Mouse (Mus musculus) T-helper 17 cell (primary cell): Measurements from ENCODE around the gene Bcl2.

ENCODE experiments used
- in situ Hi-C, 2 experiments: fragments of 300-600 bp; cut with MboI, MseI; formaldehyde crosslinking; loops; 1 replicate in 1 of 2; 2 replicates in 1 of 2; pipeline ENCODE4 v1.15.1; 2025; ENCODE audit warnings: high pct_unique_total_duplicates in 2 of 2

The Bcl2 gene

DNA sequence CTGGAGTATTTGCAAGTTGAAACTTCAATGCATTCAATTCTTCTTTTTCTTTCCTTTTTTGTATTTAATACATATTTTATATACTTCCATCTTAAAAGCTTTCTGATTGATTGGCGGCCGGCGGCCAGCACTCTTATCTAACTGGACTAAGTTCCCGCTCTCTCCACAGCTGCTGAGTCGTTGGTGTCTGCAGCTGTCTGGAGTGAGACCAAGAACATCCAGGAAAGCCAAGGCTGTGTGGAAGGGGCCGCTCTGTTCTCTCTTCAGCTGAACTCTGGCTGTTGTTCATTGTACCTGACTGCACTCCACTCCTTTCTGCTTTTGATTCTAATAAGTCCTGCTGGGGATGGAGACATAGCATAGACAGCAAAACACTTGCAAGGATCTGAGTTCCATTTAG lies 190.3 kb downstream of the Bcl2 start:
- in situ Hi-C loops = loop anchor here in 1 of 2 experiments (5.0 kb wide), 1 partner anchor 184 kb away; no protein-coding TSS in a partner anchor

DNA sequence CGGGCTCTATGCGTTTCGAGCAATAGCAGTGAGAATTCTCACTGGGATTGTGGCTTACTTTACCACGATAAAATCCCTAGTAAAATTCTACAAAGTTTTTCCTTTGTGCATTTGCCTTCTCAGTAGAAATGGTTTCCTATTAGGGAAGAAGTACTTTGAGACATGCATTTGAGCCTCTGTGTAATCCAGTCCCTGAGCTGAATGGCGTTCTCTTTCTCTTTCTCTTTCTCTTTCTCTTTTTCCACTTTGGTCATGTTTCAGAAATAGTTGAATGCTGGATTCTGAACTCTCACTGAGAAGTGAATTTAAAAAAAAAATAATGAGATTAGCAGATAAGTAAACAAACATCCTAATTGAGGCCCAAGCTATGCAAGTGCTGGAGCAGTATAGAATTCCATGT lies 191.1 kb downstream of the Bcl2 start:
- in situ Hi-C loops = loop anchor here in 1 of 2 experiments (5.0 kb wide), 1 partner anchor 184 kb away; no protein-coding TSS in a partner anchor

DNA sequence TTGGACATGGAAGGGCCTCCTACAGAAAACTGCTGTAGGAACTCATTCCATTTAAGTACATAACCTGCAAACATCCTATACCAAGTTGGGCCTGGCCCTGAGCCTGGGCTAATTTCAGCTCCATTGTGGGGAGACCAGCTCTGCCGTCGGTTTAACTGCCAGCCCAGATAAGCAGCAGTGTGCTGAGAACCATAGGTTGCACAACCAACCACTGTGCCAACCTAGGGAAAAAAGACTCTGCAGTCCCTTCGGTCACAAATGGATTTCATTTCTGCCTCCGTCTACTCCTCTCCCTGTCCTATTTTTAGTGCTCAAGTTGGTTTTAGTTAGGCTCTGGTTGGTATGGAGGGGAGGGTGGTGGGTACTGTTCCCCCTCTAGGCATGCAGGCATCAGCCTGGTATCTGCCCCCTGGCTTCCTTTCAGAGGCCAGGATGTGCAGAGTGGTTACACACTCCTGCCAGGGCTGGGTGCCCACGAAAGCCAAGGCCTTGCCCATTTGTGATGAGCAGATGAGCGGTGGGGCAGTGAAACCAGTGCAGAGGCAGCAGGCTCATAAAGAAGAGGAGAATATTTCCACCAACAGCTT lies 196.4 kb downstream of the Bcl2 start:
- in situ Hi-C loops = loop anchor here (5.0 kb wide), 2 partner anchors 95 to 100 kb away; no protein-coding TSS in a partner anchor

DNA sequence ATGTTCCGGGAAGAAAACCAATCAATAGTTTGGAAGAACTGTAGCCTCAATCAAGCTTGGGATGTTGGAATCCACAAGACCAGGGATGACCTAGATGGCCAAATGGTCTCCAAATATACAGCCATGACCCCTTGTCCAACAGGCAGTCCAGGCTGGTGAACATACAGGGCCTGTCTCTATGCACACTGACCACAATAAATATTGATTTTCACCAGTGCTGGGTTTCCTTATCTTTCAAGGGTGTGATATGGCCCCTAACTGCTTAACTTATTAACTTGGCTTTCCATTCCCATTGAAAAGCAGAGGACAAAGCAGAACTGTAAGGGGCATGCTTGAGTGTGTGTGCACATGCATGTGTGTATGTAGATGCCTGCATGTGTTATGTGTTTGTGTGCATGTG lies 197.0 kb downstream of the Bcl2 start:
- in situ Hi-C loops = loop anchor here (5.0 kb wide), 2 partner anchors 95 to 100 kb away; no protein-coding TSS in a partner anchor

DNA sequence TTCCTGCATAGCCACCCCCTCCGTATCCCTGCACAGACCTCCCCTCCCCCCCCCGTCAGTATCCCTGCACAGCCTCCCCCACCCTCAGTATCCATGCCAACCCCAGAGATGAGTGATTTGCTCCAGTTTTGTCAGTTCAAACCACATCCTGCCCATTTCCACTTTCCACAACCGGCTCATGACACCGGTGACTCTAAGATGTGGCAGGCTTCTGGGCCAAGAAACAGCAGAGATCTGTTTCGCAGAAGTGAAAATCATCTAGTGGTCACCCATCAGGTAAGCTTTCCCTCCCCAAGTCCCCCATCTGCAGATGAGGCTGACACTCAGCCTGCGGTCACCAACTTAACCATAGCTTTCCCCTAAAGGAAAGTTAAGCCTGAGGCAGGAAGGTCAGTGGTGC lies 198.5 kb downstream of the Bcl2 start:
- in situ Hi-C loops = loop anchor here (5.0 kb wide), 2 partner anchors 97 to 102 kb away; no protein-coding TSS in a partner anchor

DNA sequence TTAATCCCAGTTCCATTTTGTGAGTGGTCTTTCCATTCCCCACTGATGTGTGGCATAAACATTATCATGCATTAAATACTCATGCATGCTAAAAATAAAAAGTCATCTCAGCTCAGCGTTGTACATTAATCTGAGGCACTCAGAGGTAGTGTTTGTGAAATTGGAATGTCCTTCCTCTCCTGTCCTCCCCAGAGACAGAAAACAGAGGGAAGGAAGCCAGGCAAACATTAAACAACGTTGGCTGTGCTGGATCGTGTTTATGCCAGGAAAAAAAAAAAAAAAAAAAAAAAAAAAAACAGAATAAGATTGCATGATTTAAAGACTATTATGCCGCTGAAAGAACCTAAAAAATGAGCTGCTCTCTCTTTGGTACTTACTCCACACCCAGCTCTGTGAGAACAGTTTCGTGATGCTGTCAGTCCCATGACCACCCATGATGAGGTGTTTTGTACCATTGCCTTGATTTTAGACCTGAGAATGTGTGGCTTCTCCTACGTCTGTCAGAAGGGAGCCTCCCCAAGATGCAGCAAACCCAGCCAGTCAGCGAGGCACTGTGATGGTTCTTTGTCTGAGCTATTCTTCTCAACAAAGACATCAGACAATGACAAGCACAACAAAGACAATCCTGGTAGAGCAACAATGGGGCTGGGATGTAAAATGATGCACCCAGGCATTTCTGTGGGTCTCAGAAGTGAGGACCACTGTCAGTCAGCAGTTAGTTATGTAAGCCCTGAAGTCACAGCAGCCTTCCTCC lies 200.0 kb downstream of the Bcl2 start:
- in situ Hi-C loops = loop anchor here in 1 of 2 experiments (5.0 kb wide), 1 partner anchor 198 kb away; the partner anchor contains the start of gene Bcl2

DNA sequence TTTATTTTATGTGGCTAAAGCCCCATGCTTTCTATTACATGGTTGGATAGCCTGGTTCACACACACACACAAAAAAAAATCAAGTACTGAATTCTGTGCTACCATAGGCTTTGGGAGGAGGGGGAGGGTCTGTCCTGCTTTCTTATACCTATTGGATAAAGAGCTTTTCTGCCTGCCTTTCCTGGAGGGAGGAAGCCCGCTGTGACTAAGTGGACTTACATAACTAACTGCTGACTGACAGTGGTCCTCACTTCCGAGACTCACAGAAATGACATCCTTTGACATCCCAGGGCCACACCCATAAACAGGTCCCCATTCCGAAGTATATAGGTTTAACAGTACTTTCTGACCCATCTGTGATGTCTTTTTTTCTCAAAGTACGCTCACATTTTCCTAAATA lies 200.6 kb downstream of the Bcl2 start:
- in situ Hi-C loops = loop anchor here in 1 of 2 experiments (5.0 kb wide), 1 partner anchor 199 kb away; the partner anchor contains the start of gene Bcl2

DNA sequence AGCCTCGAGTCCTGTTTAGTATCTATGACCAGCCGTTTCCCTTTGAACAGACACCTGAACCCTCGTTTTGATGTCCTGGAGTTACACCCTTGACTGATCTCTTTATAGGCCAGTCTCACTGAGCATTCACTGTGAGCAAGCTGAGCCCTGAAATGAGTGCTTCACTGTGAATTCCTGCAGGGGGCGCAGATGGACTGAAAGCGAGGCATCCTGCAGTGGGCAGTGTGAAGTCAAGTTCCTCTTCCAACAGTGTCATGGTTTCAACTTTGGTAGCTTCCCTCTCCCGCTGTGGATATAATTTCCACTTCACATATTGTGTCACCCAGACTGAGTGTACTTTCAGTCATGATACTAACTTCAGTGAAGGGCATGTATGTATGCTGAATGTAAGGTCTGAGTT lies 202.5 kb downstream of the Bcl2 start:
- in situ Hi-C loops = loop anchor here in 1 of 2 experiments (5.0 kb wide), 1 partner anchor 201 kb away; the partner anchor contains the start of gene Bcl2

DNA sequence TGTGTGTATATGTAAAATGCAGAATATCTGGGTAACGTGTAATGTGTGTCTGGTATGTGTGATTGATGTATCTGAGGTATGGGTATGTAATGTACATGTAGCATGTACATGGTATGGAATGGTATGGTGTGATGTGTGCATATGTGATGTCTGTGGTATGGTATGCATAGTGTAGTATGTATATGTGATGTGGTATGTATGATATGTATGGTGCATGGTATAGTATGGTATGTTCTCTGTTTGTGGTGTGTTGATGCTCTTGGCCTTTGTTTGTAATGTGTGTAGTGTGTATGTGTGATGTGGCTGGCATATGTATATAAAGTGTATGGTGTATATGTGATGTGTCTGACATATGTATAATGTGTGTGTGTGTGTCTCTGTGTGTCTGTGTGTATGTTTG lies 206.5 kb downstream of the Bcl2 start:
- in situ Hi-C loops = loop anchor here in 1 of 2 experiments (5.0 kb wide), 1 partner anchor 75 kb away; no protein-coding TSS in a partner anchor

DNA sequence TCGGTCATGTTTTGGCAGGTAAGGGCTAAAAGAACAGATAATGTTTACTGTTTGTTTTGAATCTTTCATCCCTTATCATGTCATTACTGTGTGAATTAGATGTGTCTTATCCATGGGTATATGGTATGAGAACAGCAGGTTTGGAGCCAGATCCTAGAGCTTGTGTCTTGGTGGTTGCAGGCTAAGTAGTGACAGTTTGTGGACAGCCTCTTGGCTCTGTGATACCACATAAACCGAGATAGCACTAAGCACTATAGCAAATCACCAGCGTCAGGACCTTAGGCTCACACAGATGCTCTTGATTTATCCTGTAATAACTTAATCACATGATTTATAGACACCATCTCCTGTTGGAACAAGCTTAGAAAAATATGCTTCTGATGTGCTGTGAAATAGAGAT lies 210.2 kb downstream of the Bcl2 start:
- in situ Hi-C loops = no loop called here

DNA sequence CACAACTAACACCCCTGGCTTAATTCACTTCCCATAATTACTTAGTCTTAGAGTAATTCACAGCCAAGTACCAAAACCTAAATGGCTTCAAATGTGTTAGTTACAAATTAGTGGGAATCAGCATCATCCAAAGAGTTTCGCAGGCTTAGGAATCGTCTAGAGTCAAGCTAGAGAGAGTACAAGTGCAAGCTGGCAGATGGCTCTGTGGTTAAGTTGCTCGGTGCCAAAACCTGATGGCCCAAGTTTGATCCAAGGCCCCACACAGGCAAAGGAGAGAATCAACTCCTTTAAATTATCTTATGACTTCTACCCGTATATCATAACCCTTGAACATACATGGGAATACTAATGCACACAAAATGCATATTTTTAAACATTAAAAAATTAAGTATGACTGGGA lies 210.7 kb downstream of the Bcl2 start:
- in situ Hi-C loops = no loop called here

DNA sequence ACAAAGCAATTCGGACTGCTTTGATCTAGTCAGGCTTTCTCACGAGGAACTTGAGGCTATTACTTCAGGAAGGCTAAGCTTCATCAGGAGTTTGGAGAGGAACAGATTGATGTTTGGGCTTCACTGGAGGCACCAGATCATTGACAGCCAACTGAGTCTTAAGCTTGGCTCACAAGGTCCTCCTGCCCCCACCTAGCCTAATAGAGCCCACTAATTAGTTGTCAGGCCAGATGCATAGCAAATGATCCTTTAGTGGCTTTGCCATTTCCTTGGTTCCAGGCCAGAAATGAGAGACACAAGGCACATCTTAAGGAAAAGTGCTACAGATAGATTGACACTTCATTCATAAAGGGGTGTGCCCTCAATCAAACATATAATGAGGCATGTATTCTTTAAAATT lies 216.1 kb downstream of the Bcl2 start:
- in situ Hi-C loops = no loop called here
